Mouse (Mus musculus): ENCODE measurements around the gene Dock3. TPM values are rescaled to one million over a fixed set of nuclear protein-coding genes. Genes with fewer than 3 reads are reported as not detected.

Gene Dock3
- polyA plus RNA-seq, 1 experiment from 2014 or later, result 0.45 TPM

DNA sequence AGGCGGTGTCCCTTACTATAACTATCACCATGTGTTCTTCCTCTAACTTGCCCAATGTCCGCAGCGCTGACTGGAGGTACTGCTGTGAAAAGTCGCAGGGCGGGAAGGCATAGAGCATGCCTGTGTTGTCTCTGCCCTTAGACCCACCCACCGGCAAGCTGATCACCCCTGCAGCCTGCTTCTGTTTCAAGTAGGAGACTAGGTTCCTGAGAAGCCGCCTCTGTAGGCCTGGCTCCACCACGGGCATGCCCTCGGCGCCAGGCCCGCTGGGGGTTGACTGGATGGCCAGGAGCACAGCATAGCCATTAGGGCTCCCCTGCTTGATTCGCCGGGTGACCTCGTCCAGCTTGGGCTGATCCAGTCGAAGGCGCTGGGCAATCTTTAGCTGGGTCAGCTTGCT is 347.4 kb downstream of the Dock3 start:
- Histone ChIP-seq H3K36me3 (ENCODE audit: control insufficient read depth, insufficient read depth, low read length) (peaks cover 4% of the 10 kb centered on the region; the same call in 1 of the 2 replicates), H3K27ac (ENCODE audit: low read length) (no peak overlapping the region), H3K27me3 (ENCODE audit: control insufficient read depth, insufficient read depth, low read length) (no peaks in the 10 kb centered on the region), H3K4me2 (ENCODE audit: low read depth, low read length) (peak overlapping the region; percentile 98), H3K9ac (ENCODE audit: low read length) (peak overlapping the region; percentile 98), H3K9me3 (replicated peaks; ENCODE audit: control insufficient read depth, low read length) (no peaks in the 10 kb centered on the region), H3K4me1 (ENCODE audit: control insufficient read depth, insufficient read depth, low read length) (peaks cover 44% of the 10 kb centered on the region), H3K4me3 (replicated peaks; ENCODE audit: low read length) (peak overlapping the region; percentile 74)
- WGBS, result 25% methylated on average over 16 of the region's 16 CpGs
- no peak for ATAC-seq (ENCODE audit: insufficient read depth, low FRiP score)

- WGBS, result 73% methylated on average over 3 of the region's 3 CpGs
- H3K9ac ChIP-seq (ENCODE audit: low read length), result peak overlapping the region; percentile 35; the same call in 1 of the 2 replicates
- no peak overlapping the region for H3K4me2 ChIP-seq (ENCODE audit: low read depth, low read length)
- H3K9me3 ChIP-seq (replicated peaks; ENCODE audit: control insufficient read depth, low read length), result no peaks in the 10 kb centered on the region
- H3K27me3 ChIP-seq (ENCODE audit: control insufficient read depth, insufficient read depth, low read length), result no peaks in the 10 kb centered on the region
- no peak for ATAC-seq (ENCODE audit: insufficient read depth, low FRiP score)
- H3K27ac ChIP-seq (ENCODE audit: low read length), result no peak overlapping the region
- no peak overlapping the region for H3K4me3 ChIP-seq (replicated peaks; ENCODE audit: low read length)
- H3K36me3 ChIP-seq (ENCODE audit: control insufficient read depth, insufficient read depth, low read length), result peaks cover 8% of the 10 kb centered on the region
- peaks cover 44% of the 10 kb centered on the region for H3K4me1 ChIP-seq (ENCODE audit: control insufficient read depth, insufficient read depth, low read length)
These were observed 348.6 kb downstream of the Dock3 start for GRCm38 (mm10) chr9:106883085-106883484.

GRCm38 (mm10) chr9:106882176-106882575 is 349.5 kb downstream of the Dock3 start:
- Histone ChIP-seq H3K4me1 (ENCODE audit: control insufficient read depth, insufficient read depth, low read length) (peaks cover 37% of the 10 kb centered on the region), H3K4me3 (replicated peaks; ENCODE audit: low read length) (no peak overlapping the region), H3K27ac (ENCODE audit: low read length) (no peak overlapping the region), H3K27me3 (ENCODE audit: control insufficient read depth, insufficient read depth, low read length) (no peaks in the 10 kb centered on the region), H3K4me2 (ENCODE audit: low read depth, low read length) (no peak overlapping the region), H3K36me3 (ENCODE audit: control insufficient read depth, insufficient read depth, low read length) (peaks cover 8% of the 10 kb centered on the region), H3K9me3 (replicated peaks; ENCODE audit: control insufficient read depth, low read length) (no peaks in the 10 kb centered on the region), H3K9ac (ENCODE audit: low read length) (no peak overlapping the region)
- ATAC-seq (ENCODE audit: insufficient read depth, low FRiP score), result no peak
- 80% methylated on average over 4 of the region's 4 CpGs for WGBS

DNA sequence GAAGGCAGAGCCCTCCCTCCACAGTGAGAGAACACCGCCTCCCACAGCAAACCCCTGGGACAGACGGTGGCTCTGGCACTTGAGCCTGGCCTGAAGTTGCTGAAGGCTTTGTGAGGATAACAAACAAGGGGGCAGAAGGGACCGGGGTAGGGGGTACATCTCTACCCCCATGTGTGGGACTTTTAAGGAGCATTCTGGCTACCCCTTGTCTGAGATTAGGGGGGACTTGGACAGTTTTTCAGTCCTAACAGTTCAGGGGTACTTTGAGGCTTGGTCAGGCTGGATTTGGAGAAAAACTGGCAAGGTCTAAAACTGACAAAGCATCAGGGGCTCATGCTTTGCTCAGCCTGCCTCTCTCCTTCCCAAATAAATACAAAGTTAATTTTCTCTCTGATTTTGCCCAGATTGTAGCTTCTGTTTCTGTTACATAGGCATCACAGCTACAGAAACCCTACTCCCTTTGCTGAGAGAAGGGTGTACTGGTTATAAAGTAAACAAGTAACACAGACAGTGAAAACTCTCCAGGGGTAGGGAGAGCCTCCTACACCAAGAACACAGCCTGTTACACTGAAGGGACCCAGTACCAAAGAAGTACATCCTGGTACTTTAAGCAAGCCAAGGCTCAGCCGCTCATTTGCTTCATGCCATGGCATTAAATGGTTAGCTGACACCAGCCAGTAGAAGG is 350.5 kb downstream of the Dock3 start:
- no peak overlapping the region for H3K9ac ChIP-seq (ENCODE audit: low read length)
- no peak overlapping the region for H3K4me3 ChIP-seq (replicated peaks; ENCODE audit: low read length)
- H3K9me3 ChIP-seq (replicated peaks; ENCODE audit: control insufficient read depth, low read length), result no peaks in the 10 kb centered on the region
- H3K4me2 ChIP-seq (ENCODE audit: low read depth, low read length), result no peak overlapping the region
- peaks cover 37% of the 10 kb centered on the region for H3K4me1 ChIP-seq (ENCODE audit: control insufficient read depth, insufficient read depth, low read length)
- peaks cover 12% of the 10 kb centered on the region for H3K36me3 ChIP-seq (ENCODE audit: control insufficient read depth, insufficient read depth, low read length)
- 59% methylated on average over 4 of the region's 4 CpGs for WGBS
- ATAC-seq (ENCODE audit: insufficient read depth, low FRiP score), result no peak
- H3K27ac ChIP-seq (ENCODE audit: low read length), result no peak overlapping the region
- no peaks in the 10 kb centered on the region for H3K27me3 ChIP-seq (ENCODE audit: control insufficient read depth, insufficient read depth, low read length)

DNA sequence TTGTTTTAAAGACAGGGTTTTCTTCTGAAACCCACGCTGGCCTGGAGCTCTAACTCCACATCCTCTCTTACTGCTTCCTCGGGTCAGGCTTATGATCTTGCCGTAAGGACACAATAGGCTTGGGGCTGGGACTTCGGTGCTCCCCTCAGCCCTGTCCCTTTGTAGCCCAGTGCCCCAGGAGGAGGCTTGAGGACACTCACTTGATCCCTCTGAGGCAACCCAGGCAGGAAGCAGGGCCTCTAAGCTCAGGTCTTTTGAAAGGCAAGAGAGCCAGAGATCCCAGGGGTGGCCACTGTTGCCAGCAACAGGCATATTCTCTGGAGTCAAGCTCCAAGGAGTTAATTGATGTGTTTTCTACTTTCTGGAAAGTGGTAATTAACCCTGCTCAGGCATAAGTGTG is 352.2 kb downstream of the Dock3 start:
- peaks cover 21% of the 10 kb centered on the region for H3K4me1 ChIP-seq (ENCODE audit: control insufficient read depth, insufficient read depth, low read length)
- peaks cover 19% of the 10 kb centered on the region for H3K36me3 ChIP-seq (ENCODE audit: control insufficient read depth, insufficient read depth, low read length)
- ATAC-seq (ENCODE audit: insufficient read depth, low FRiP score), result no peak
- H3K9ac ChIP-seq (ENCODE audit: low read length), result no peak overlapping the region
- H3K4me3 ChIP-seq (replicated peaks; ENCODE audit: low read length), result no peak overlapping the region
- no peaks in the 10 kb centered on the region for H3K9me3 ChIP-seq (replicated peaks; ENCODE audit: control insufficient read depth, low read length)
- WGBS, result 71% methylated on average over 4 of the region's 4 CpGs
- no peak overlapping the region for H3K4me2 ChIP-seq (ENCODE audit: low read depth, low read length)
- no peak overlapping the region for H3K27ac ChIP-seq (ENCODE audit: low read length)
- no peaks in the 10 kb centered on the region for H3K27me3 ChIP-seq (ENCODE audit: control insufficient read depth, insufficient read depth, low read length)

DNA sequence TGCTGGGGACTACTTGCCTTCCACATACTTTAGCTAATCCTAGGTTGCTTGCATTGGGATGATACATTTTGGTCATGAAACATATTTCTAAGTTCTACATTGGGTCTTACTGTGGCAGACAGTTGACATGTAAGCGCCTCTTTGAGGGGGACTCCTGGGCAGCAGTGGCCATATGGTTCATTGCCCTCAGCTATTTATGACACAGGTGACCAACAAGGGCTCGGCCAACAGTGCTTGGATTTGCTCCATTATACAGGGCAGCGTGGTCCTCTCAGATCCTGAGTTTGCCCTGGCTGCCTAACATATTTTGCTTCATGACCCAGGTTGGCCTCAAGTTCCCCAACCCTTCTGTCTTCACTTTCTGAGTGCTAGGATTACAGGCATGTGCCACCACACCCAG is 355.0 kb downstream of the Dock3 start:
- Histone ChIP-seq H3K9ac (ENCODE audit: low read length) (no peak overlapping the region), H3K4me3 (replicated peaks; ENCODE audit: low read length) (no peak overlapping the region), H3K27me3 (ENCODE audit: control insufficient read depth, insufficient read depth, low read length) (no peaks in the 10 kb centered on the region), H3K36me3 (ENCODE audit: control insufficient read depth, insufficient read depth, low read length) (peaks cover 21% of the 10 kb centered on the region; the same call in 1 of the 2 replicates), H3K4me1 (ENCODE audit: control insufficient read depth, insufficient read depth, low read length) (peaks cover 3% of the 10 kb centered on the region; the same call in 1 of the 2 replicates), H3K27ac (ENCODE audit: low read length) (no peak overlapping the region), H3K9me3 (replicated peaks; ENCODE audit: control insufficient read depth, low read length) (no peaks in the 10 kb centered on the region), H3K4me2 (ENCODE audit: low read depth, low read length) (no peak overlapping the region)
- ATAC-seq (ENCODE audit: insufficient read depth, low FRiP score), result no peak
- WGBS, result 88% methylated on average over 3 of the region's 3 CpGs

GRCm38 (mm10) chr9:106874216-106874615 is 357.5 kb downstream of the Dock3 start:
- Histone ChIP-seq H3K36me3 (ENCODE audit: control insufficient read depth, insufficient read depth, low read length) (peaks cover 21% of the 10 kb centered on the region; the same call in 1 of the 2 replicates), H3K4me2 (ENCODE audit: low read depth, low read length) (no peak overlapping the region), H3K9ac (ENCODE audit: low read length) (no peak overlapping the region), H3K27ac (ENCODE audit: low read length) (no peak overlapping the region), H3K4me1 (ENCODE audit: control insufficient read depth, insufficient read depth, low read length) (no peaks in the 10 kb centered on the region), H3K27me3 (ENCODE audit: control insufficient read depth, insufficient read depth, low read length) (no peaks in the 10 kb centered on the region), H3K4me3 (replicated peaks; ENCODE audit: low read length) (no peak overlapping the region), H3K9me3 (replicated peaks; ENCODE audit: control insufficient read depth, low read length) (no peaks in the 10 kb centered on the region)
- WGBS, result 78% methylated on average over 5 of the region's 5 CpGs
- ATAC-seq (ENCODE audit: insufficient read depth, low FRiP score), result no peak

GRCm38 (mm10) chr9:106858036-106858435 is 373.7 kb downstream of the Dock3 start:
- Histone ChIP-seq H3K36me3 (ENCODE audit: control insufficient read depth, insufficient read depth, low read length) (peaks cover 36% of the 10 kb centered on the region), H3K27ac (ENCODE audit: low read length) (no peak overlapping the region), H3K27me3 (ENCODE audit: control insufficient read depth, insufficient read depth, low read length) (no peaks in the 10 kb centered on the region), H3K4me1 (ENCODE audit: control insufficient read depth, insufficient read depth, low read length) (no peaks in the 10 kb centered on the region), H3K4me3 (replicated peaks; ENCODE audit: low read length) (no peak overlapping the region), H3K9ac (ENCODE audit: low read length) (no peak overlapping the region), H3K9me3 (replicated peaks; ENCODE audit: control insufficient read depth, low read length) (no peaks in the 10 kb centered on the region), H3K4me2 (ENCODE audit: low read depth, low read length) (no peak overlapping the region)
- no peak for ATAC-seq (ENCODE audit: insufficient read depth, low FRiP score)
- WGBS, result 87% methylated on average over 11 of the region's 11 CpGs

GRCm38 (mm10) chr9:106856664-106857063 is 375.0 kb downstream of the Dock3 start:
- no peak overlapping the region for H3K27ac ChIP-seq (ENCODE audit: low read length)
- no peak overlapping the region for H3K4me3 ChIP-seq (replicated peaks; ENCODE audit: low read length)
- WGBS, result 82% methylated on average over 3 of the region's 3 CpGs
- peaks cover 38% of the 10 kb centered on the region for H3K36me3 ChIP-seq (ENCODE audit: control insufficient read depth, insufficient read depth, low read length)
- no peak overlapping the region for H3K4me2 ChIP-seq (ENCODE audit: low read depth, low read length)
- no peaks in the 10 kb centered on the region for H3K9me3 ChIP-seq (replicated peaks; ENCODE audit: control insufficient read depth, low read length)
- H3K9ac ChIP-seq (ENCODE audit: low read length), result no peak overlapping the region
- no peaks in the 10 kb centered on the region for H3K4me1 ChIP-seq (ENCODE audit: control insufficient read depth, insufficient read depth, low read length)
- no peaks in the 10 kb centered on the region for H3K27me3 ChIP-seq (ENCODE audit: control insufficient read depth, insufficient read depth, low read length)
- no peak for ATAC-seq (ENCODE audit: insufficient read depth, low FRiP score)
